Mouse (Mus musculus): ENCODE measurements around the gene Tex261. TPM values are rescaled to one million over a fixed set of nuclear protein-coding genes. Genes with fewer than 3 reads are reported as not detected.
A peak's percentile ranks its signal among the peaks of the same experiment; 100 is the strongest.

The Tex261 gene
- polyA plus RNA-seq, 2 experiments: 21.6 to 44.2 TPM

GRCm38 (mm10) chr6:83778306-83778705, 2.7 kb upstream of the Tex261 start:
- H3K36me3 ChIP-seq (replicated peaks; ENCODE audit: control insufficient read depth, insufficient read depth, low read depth): no peaks in the 10 kb centered on the region; the same call in 1 of the 2 replicates
- TF ChIP-seq EP300 (IDR thresholded peaks at IDR 0.05; ENCODE audit: low read depth): no peak
- no peak for TF ChIP-seq CTCF (IDR thresholded peaks at IDR 0.05; ENCODE audit: low read depth)
- H3K9me3 ChIP-seq (ENCODE audit: control insufficient read depth, low read length): no peaks in the 10 kb centered on the region
- no peak overlapping the region for H3K4me3 ChIP-seq (ENCODE audit: insufficient read depth in 1 of 2, low read depth in 2 of 2, low read length in 2 of 2)
- ATAC-seq (ENCODE audit: insufficient read depth): no peak
- no peaks in the 10 kb centered on the region for H3K27me3 ChIP-seq (ENCODE audit: control insufficient read depth, insufficient read depth, low read length)
- no peak overlapping the region for H3K27ac ChIP-seq
- H3K4me1 ChIP-seq (replicated peaks; ENCODE audit: control insufficient read depth in 2 of 2, insufficient read depth in 2 of 2, low read length in 1 of 2): peaks cover 0 to 8% of the 10 kb centered on the region in 2 experiments; a peak in 2 of 4 replicates
- no peak overlapping the region for H3K9ac ChIP-seq (replicated peaks)
- WGBS (ENCODE audit: insufficient replicate concordance): 79% methylated on average over 7 of the region's 7 CpGs
- no peak for DNase-seq (ENCODE audit: low read depth in 3 of 3, low spot score in 3 of 3)
- H3K4me2 ChIP-seq (ENCODE audit: low read depth): no peak overlapping the region

GRCm38 (mm10) chr6:83774781-83775563, 641 bp downstream of the Tex261 start:
- 1% methylated on average over 14 of the region's 14 CpGs for WGBS (ENCODE audit: insufficient replicate concordance)
- TF ChIP-seq CTCF (IDR thresholded peaks at IDR 0.05; ENCODE audit: low read depth) (no peak), EP300 (IDR thresholded peaks at IDR 0.05; ENCODE audit: low read depth) (no peak)

GRCm38 (mm10) chr6:83774126-83774525, 1.5 kb downstream of the Tex261 start:
- Histone ChIP-seq H3K9me3 (ENCODE audit: control insufficient read depth, low read length) (no peaks in the 10 kb centered on the region), H3K9ac (replicated peaks) (peak overlapping the region; percentile 85), H3K4me3 (ENCODE audit: insufficient read depth in 1 of 2, low read depth in 2 of 2, low read length in 2 of 2) (peak overlapping the region; percentile 17 to 78), H3K36me3 (replicated peaks; ENCODE audit: control insufficient read depth, insufficient read depth, low read depth) (no peaks in the 10 kb centered on the region; the same call in 1 of the 2 replicates), H3K27ac (no peak overlapping the region), H3K4me2 (ENCODE audit: low read depth) (peak overlapping the region; percentile 73), H3K27me3 (ENCODE audit: control insufficient read depth, insufficient read depth, low read length) (no peaks in the 10 kb centered on the region), H3K4me1 (replicated peaks; ENCODE audit: control insufficient read depth in 2 of 2, insufficient read depth in 2 of 2, low read length in 1 of 2) (peaks cover 0 to 8% of the 10 kb centered on the region in 2 experiments; a peak in 2 of 4 replicates)
- TF ChIP-seq EP300 (IDR thresholded peaks at IDR 0.05; ENCODE audit: low read depth) (no peak), CTCF (IDR thresholded peaks at IDR 0.05; ENCODE audit: low read depth) (no peak)
- DNase-seq (ENCODE audit: low read depth in 3 of 3, low spot score in 3 of 3) (peak in 1 of 3 experiments; percentile 22), ATAC-seq (ENCODE audit: insufficient read depth) (no peak)
- WGBS (ENCODE audit: insufficient replicate concordance): 56% methylated on average over 8 of the region's 9 CpGs

More at GRCm38 (mm10) chr6:83774781-83775563, 641 bp downstream of the Tex261 start:
- Histone ChIP-seq H3K27ac (peak overlapping the region; percentile 78), H3K9ac (replicated peaks) (peak overlapping the region; percentile 85), H3K4me2 (ENCODE audit: low read depth) (peak overlapping the region; percentile 73), H3K9me3 (ENCODE audit: control insufficient read depth, low read length) (no peaks in the 10 kb centered on the region), H3K4me3 (ENCODE audit: insufficient read depth in 1 of 2, low read depth in 2 of 2, low read length in 2 of 2) (peak overlapping the region; percentile 68 to 78), H3K4me1 (replicated peaks; ENCODE audit: control insufficient read depth in 2 of 2, insufficient read depth in 2 of 2, low read length in 1 of 2) (peaks cover 0 to 8% of the 10 kb centered on the region in 2 experiments; a peak in 2 of 4 replicates), H3K36me3 (replicated peaks; ENCODE audit: control insufficient read depth, insufficient read depth, low read depth) (no peaks in the 10 kb centered on the region; the same call in 1 of the 2 replicates), H3K27me3 (ENCODE audit: control insufficient read depth, insufficient read depth, low read length) (no peaks in the 10 kb centered on the region)
- ATAC-seq (ENCODE audit: insufficient read depth) (peak; percentile 54), DNase-seq (ENCODE audit: low read depth in 3 of 3, low spot score in 3 of 3) (peak in 1 of 3 experiments; percentile 20)

- Histone ChIP-seq H3K4me3 (ENCODE audit: insufficient read depth in 1 of 2, low read depth in 2 of 2, low read length in 2 of 2) (no peak overlapping the region), H3K27ac (no peak overlapping the region), H3K27me3 (ENCODE audit: control insufficient read depth, insufficient read depth, low read length) (peaks cover 4% of the 10 kb centered on the region; the same call in 1 of the 2 replicates), H3K9me3 (ENCODE audit: control insufficient read depth, low read length) (no peaks in the 10 kb centered on the region), H3K9ac (replicated peaks) (no peak overlapping the region), H3K36me3 (replicated peaks; ENCODE audit: control insufficient read depth, insufficient read depth, low read depth) (no peaks in the 10 kb centered on the region; the same call in 1 of the 2 replicates), H3K4me2 (ENCODE audit: low read depth) (no peak overlapping the region), H3K4me1 (replicated peaks; ENCODE audit: control insufficient read depth in 2 of 2, insufficient read depth in 2 of 2, low read length in 1 of 2) (no peaks in the 10 kb centered on the region)
- DNase-seq (ENCODE audit: low read depth in 3 of 3, low spot score in 3 of 3): no peak
- no peak for ATAC-seq (ENCODE audit: insufficient read depth)
- TF ChIP-seq CTCF (IDR thresholded peaks at IDR 0.05; ENCODE audit: low read depth) (no peak), EP300 (IDR thresholded peaks at IDR 0.05; ENCODE audit: low read depth) (no peak)
- WGBS (ENCODE audit: insufficient replicate concordance): 62% methylated on average over 5 of the region's 5 CpGs
These were observed 7.1 kb downstream of the Tex261 start for GRCm38 (mm10) chr6:83768485-83768884.

- no peak for ATAC-seq (ENCODE audit: insufficient read depth)
- no peaks in the 10 kb centered on the region for H3K4me1 ChIP-seq (replicated peaks; ENCODE audit: control insufficient read depth in 2 of 2, insufficient read depth in 2 of 2, low read length in 1 of 2)
These were observed 8.6 kb downstream of the Tex261 start for GRCm38 (mm10) chr6:83766982-83767381.

More at GRCm38 (mm10) chr6:83766982-83767381, 8.6 kb downstream of the Tex261 start:
- no peak overlapping the region for H3K9ac ChIP-seq (replicated peaks)
- no peak overlapping the region for H3K4me2 ChIP-seq (ENCODE audit: low read depth)
- no peaks in the 10 kb centered on the region for H3K36me3 ChIP-seq (replicated peaks; ENCODE audit: control insufficient read depth, insufficient read depth, low read depth)
- no peak for DNase-seq (ENCODE audit: low read depth in 3 of 3, low spot score in 3 of 3)
- H3K27me3 ChIP-seq (ENCODE audit: control insufficient read depth, insufficient read depth, low read length): peaks cover 18% of the 10 kb centered on the region
- WGBS (ENCODE audit: insufficient replicate concordance): 68% methylated on average over 3 of the region's 3 CpGs
- no peak for TF ChIP-seq EP300 (IDR thresholded peaks at IDR 0.05; ENCODE audit: low read depth)
- TF ChIP-seq CTCF (IDR thresholded peaks at IDR 0.05; ENCODE audit: low read depth): no peak
- no peak overlapping the region for H3K27ac ChIP-seq
- no peak overlapping the region for H3K4me3 ChIP-seq (ENCODE audit: insufficient read depth in 1 of 2, low read depth in 2 of 2, low read length in 2 of 2)
- H3K9me3 ChIP-seq (ENCODE audit: control insufficient read depth, low read length): no peaks in the 10 kb centered on the region

Data from liver, embryonic 14.5 days (tissue).